Mouse (Mus musculus): ENCODE data around the gene Cypt15. TPM values are rescaled to one million over a fixed set of nuclear protein-coding genes. Genes with fewer than 3 reads are reported as not detected.
A peak's percentile ranks its signal among the peaks of the same experiment; 100 is the strongest.
"Not testable (repeated sequence)": the region's sequence is repeated elsewhere in the genome, so short reads cannot be mapped to it uniquely, and the experiment has no call there.

The Cypt15 gene
- polyA plus RNA-seq (2014; fragmentation: Nextera tagmentation; extraction: Ambion mirVana) = not detected in 2 replicates

- not testable (repeated sequence) for H3K9me3 ChIP-seq (ENCODE audit: control insufficient read depth, low read length); H3K27ac ChIP-seq (replicated peaks; ENCODE audit: low read depth, low read length); ATAC-seq (ENCODE audit: insufficient number of reproducible peaks, low FRiP score, low TSS enrichment, low read depth); H3K27me3 ChIP-seq (ENCODE audit: control insufficient read depth, insufficient read depth, low read length); H3K4me3 ChIP-seq (ENCODE audit: low read depth, low read length); H3K9ac ChIP-seq (ENCODE audit: low read length); DNase-seq (ENCODE audit: low spot score); H3K4me1 ChIP-seq (ENCODE audit: control insufficient read depth, insufficient read depth, low read length); H3K4me2 ChIP-seq (ENCODE audit: low read depth, severe bottlenecking); H3K36me3 ChIP-seq (ENCODE audit: control insufficient read depth, insufficient read depth, low read length)
- 100% methylated on average over 1 of the region's 1 CpGs for WGBS
Measured at GRCm38 (mm10) chrX:39345967-39346366, at the start of gene Cypt15. Gene Cypt15, plus strand, starts transcription at chrX:39346267.

- 46% methylated on average over 2 of the region's 2 CpGs for WGBS
- DNase-seq (ENCODE audit: low spot score) = peak; percentile 27
Measured at GRCm38 (mm10) chrX:39370932-39371331, 24.9 kb downstream of the Cypt15 start.

DNA sequence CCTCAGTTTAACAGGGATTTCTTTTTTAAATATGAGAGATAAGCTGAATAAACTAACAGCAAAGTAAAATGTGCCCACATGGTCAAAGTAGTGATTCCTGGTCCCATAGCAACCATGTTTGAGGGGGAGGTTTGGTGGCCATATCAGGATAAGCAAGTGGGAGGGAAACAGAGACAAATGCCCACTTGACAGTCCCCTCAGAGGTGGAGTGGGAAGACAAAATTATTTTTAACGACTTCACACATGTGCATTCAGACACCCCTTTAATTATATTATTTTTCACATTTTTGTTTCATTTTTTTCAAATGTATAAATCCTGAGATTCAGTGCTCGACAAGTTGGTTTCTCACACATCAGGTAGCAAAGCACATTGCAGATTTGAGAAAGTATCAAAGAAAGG, 32.8 kb downstream of the Cypt15 start:
- H3K36me3 ChIP-seq (ENCODE audit: control insufficient read depth, insufficient read depth, low read length) = no peaks in the 10 kb centered on the region
- no peak for ATAC-seq (ENCODE audit: insufficient number of reproducible peaks, low FRiP score, low TSS enrichment, low read depth)
- 70% methylated on average over 2 of the region's 2 CpGs for WGBS
- H3K4me2 ChIP-seq (ENCODE audit: low read depth, severe bottlenecking) = no peak overlapping the region
- no peak overlapping the region for H3K9ac ChIP-seq (ENCODE audit: low read length)
- no peak overlapping the region for H3K27ac ChIP-seq (replicated peaks; ENCODE audit: low read depth, low read length)
- H3K4me3 ChIP-seq (ENCODE audit: low read depth, low read length) = no peak overlapping the region
- no peaks in the 10 kb centered on the region for H3K27me3 ChIP-seq (ENCODE audit: control insufficient read depth, insufficient read depth, low read length)
- H3K4me1 ChIP-seq (ENCODE audit: control insufficient read depth, insufficient read depth, low read length) = no peaks in the 10 kb centered on the region
- no peaks in the 10 kb centered on the region for H3K9me3 ChIP-seq (ENCODE audit: control insufficient read depth, low read length)
- no peak for DNase-seq (ENCODE audit: low spot score)

More at GRCm38 (mm10) chrX:39370932-39371331, 24.9 kb downstream of the Cypt15 start:
- no peak overlapping the region for H3K27ac ChIP-seq (replicated peaks; ENCODE audit: low read depth, low read length)
- no peak overlapping the region for H3K4me2 ChIP-seq (ENCODE audit: low read depth, severe bottlenecking)
- peak; percentile 84 for ATAC-seq (ENCODE audit: insufficient number of reproducible peaks, low FRiP score, low TSS enrichment, low read depth)
- no peaks in the 10 kb centered on the region for H3K9me3 ChIP-seq (ENCODE audit: control insufficient read depth, low read length)
- H3K27me3 ChIP-seq (ENCODE audit: control insufficient read depth, insufficient read depth, low read length) = no peaks in the 10 kb centered on the region
- H3K36me3 ChIP-seq (ENCODE audit: control insufficient read depth, insufficient read depth, low read length) = no peaks in the 10 kb centered on the region
- no peaks in the 10 kb centered on the region for H3K4me1 ChIP-seq (ENCODE audit: control insufficient read depth, insufficient read depth, low read length)
- H3K4me3 ChIP-seq (ENCODE audit: low read depth, low read length) = no peak overlapping the region
- H3K9ac ChIP-seq (ENCODE audit: low read length) = no peak overlapping the region

- Histone ChIP-seq H3K27me3 (ENCODE audit: control insufficient read depth, insufficient read depth, low read length) (no peaks in the 10 kb centered on the region), H3K4me2 (ENCODE audit: low read depth, severe bottlenecking) (no peak overlapping the region), H3K27ac (replicated peaks; ENCODE audit: low read depth, low read length) (no peak overlapping the region), H3K9ac (ENCODE audit: low read length) (no peak overlapping the region), H3K9me3 (ENCODE audit: control insufficient read depth, low read length) (no peaks in the 10 kb centered on the region), H3K36me3 (ENCODE audit: control insufficient read depth, insufficient read depth, low read length) (no peaks in the 10 kb centered on the region), H3K4me3 (ENCODE audit: low read depth, low read length) (no peak overlapping the region), H3K4me1 (ENCODE audit: control insufficient read depth, insufficient read depth, low read length) (no peaks in the 10 kb centered on the region)
- no peak for DNase-seq (ENCODE audit: low spot score)
- WGBS = 22% methylated on average over 2 of the region's 2 CpGs
- no peak for ATAC-seq (ENCODE audit: insufficient number of reproducible peaks, low FRiP score, low TSS enrichment, low read depth)
Measured at GRCm38 (mm10) chrX:39383806-39384205, 37.7 kb downstream of the Cypt15 start.

Measured in limb, embryonic 11.5 days (tissue).